Mouse (Mus musculus) lung, embryonic 14.5 days (tissue): ENCODE measurements around the gene Nanos3. TPM values are rescaled to one million over a fixed set of nuclear protein-coding genes. Genes with fewer than 3 reads are reported as not detected.

Experiments used
- ATAC-seq: fragments of 200-750 bp; cut with Nextera tagmentation; 2 replicates; pipeline ENCODE4 v1.8.0; 2017; ENCODE audit warnings: mild to moderate bottlenecking, moderate TSS enrichment, moderate library complexity; ENCODE audit not compliant: insufficient read depth
- DNase-seq: peaks from one replicate; pipeline ENCODE4 v3.0.0-alpha.2; 2015
- H3K27ac ChIP-seq: fragments of 300-500 bp; sonication (generic); 2 replicates; pipeline ENCODE4 v1.5.1; 2014; ENCODE audit warnings: low read depth, mild to moderate bottlenecking, moderate library complexity
- H3K27me3 ChIP-seq: fragments of 300-500 bp; sonication (generic); 2 replicates; pipeline ENCODE4 v1.6.1; 2014; ENCODE audit warnings: low read length, control low read depth; ENCODE audit not compliant: insufficient read depth
- H3K36me3 ChIP-seq: fragments of 300-500 bp; sonication (generic); 2 replicates; pipeline ENCODE4 v1.6.1; 2014; ENCODE audit warnings: control low read depth; ENCODE audit not compliant: insufficient read depth
- H3K4me1 ChIP-seq: fragments of 300-500 bp; sonication (generic); 2 replicates; pipeline ENCODE4 v1.6.1; 2014; ENCODE audit warnings: antibody characterized with exemption, control low read depth; ENCODE audit not compliant: insufficient read depth
- H3K4me2 ChIP-seq: fragments of 300-500 bp; sonication (generic); 2 replicates; pipeline ENCODE4 v1.6.1; 2014; ENCODE audit warnings: mild to moderate bottlenecking
- H3K4me3 ChIP-seq: fragments of 300-500 bp; sonication (generic); 2 replicates; pipeline ENCODE4 v1.5.1; 2014; ENCODE audit warnings: low read depth, low read length
- H3K9ac ChIP-seq: fragments of 300-500 bp; sonication (generic); 2 replicates; pipeline ENCODE4 v1.6.1; 2014
- H3K9me3 ChIP-seq: fragments of 300-500 bp; sonication (generic); 2 replicates; pipeline ENCODE4 v1.6.1; 2016; ENCODE audit warnings: low read depth, low read length, control low read depth
- CTCF ChIP-seq: IDR thresholded peaks from 2 replicates; pipeline ENCODE4 v1.5.1; 2016; ENCODE audit warnings: antibody characterized with exemption, low read depth
- WGBS: fragments of 180-500 bp; shearing (Covaris S2); extraction: QIAGEN DNeasy Blood & Tissue Kit; methylation state at CpG from one replicate; pipeline ENCODE4 v1.1.7; 2014; 5-methylcytosine and 5-hydroxymethylcytosine counted together
- polyA plus RNA-seq: library from polyadenylated mRNA; unstranded; fragments of >200 nt; fragmentation: Nextera tagmentation; extraction: Ambion mirVana; gene quantifications from 2 replicates; pipeline ENCODE4 v1.2.1, GENCODE M21; 2014

The Nanos3 gene
- polyA plus RNA-seq, 1 experiment from 2014 or later = 2.8 TPM

GRCm38 (mm10) chr8:84182833-84183232, 2.2 kb downstream of the Nanos3 start:
- 29% methylated on average over 4 of the region's 4 CpGs for WGBS
- no peak for TF ChIP-seq CTCF
- H3K27me3 ChIP-seq = no peaks in the 10 kb centered on the region

GRCm38 (mm10) chr8:84180530-84181190, 4.4 kb downstream of the Nanos3 start:
- peak; percentile 68 for ATAC-seq
- peaks cover 24% of the 10 kb centered on the region for H3K4me1 ChIP-seq
- no peaks in the 10 kb centered on the region for H3K27me3 ChIP-seq

More at GRCm38 (mm10) chr8:84182833-84183232, 2.2 kb downstream of the Nanos3 start:
- Histone ChIP-seq H3K27ac (peak overlapping the region; percentile 91), H3K4me2 (peak overlapping the region; percentile 94), H3K9ac (peak overlapping the region; percentile 97), H3K9me3 (no peaks in the 10 kb centered on the region), H3K36me3 (peaks cover 10% of the 10 kb centered on the region; the same call in 1 of the 2 replicates), H3K4me1 (peaks cover 24% of the 10 kb centered on the region), H3K4me3 (peak overlapping the region; percentile 82)
- no peak for ATAC-seq
- DNase-seq = no peak

GRCm38 (mm10) chr8:84179946-84180345, 5.1 kb downstream of the Nanos3 start:
- peak overlapping the region; percentile 5; the same call in 1 of the 2 replicates for H3K4me3 ChIP-seq
- WGBS = 15% methylated on average over 4 of the region's 4 CpGs
- H3K9me3 ChIP-seq = no peaks in the 10 kb centered on the region
- DNase-seq = no peak
- H3K27me3 ChIP-seq = no peaks in the 10 kb centered on the region
- peaks cover 24% of the 10 kb centered on the region for H3K4me1 ChIP-seq
- H3K27ac ChIP-seq = peak overlapping the region; percentile 74; the same call in 1 of the 2 replicates
- peak overlapping the region; percentile 59 for H3K4me2 ChIP-seq
- peak overlapping the region; percentile 32 for H3K9ac ChIP-seq
- peaks cover 26% of the 10 kb centered on the region; the same call in 1 of the 2 replicates for H3K36me3 ChIP-seq
- no peak for ATAC-seq
- TF ChIP-seq CTCF = no peak

More at GRCm38 (mm10) chr8:84180530-84181190, 4.4 kb downstream of the Nanos3 start:
- TF ChIP-seq CTCF = peak; percentile 11
- H3K4me3 ChIP-seq = peak overlapping the region; percentile 5; the same call in 1 of the 2 replicates
- H3K9me3 ChIP-seq = no peaks in the 10 kb centered on the region
- H3K9ac ChIP-seq = peak overlapping the region; percentile 32
- peaks cover 19% of the 10 kb centered on the region; the same call in 1 of the 2 replicates for H3K36me3 ChIP-seq
- 1% methylated on average over 16 of the region's 16 CpGs for WGBS
- H3K4me2 ChIP-seq = peak overlapping the region; percentile 59
- peak; percentile 81 for DNase-seq
- peak overlapping the region; percentile 74; the same call in 1 of the 2 replicates for H3K27ac ChIP-seq

- TF ChIP-seq CTCF = no peak
- Histone ChIP-seq H3K27me3 (no peaks in the 10 kb centered on the region), H3K27ac (no peak overlapping the region), H3K4me2 (no peak overlapping the region), H3K36me3 (peaks cover 39% of the 10 kb centered on the region), H3K4me1 (peaks cover 18% of the 10 kb centered on the region), H3K9ac (no peak overlapping the region), H3K9me3 (no peaks in the 10 kb centered on the region), H3K4me3 (no peak overlapping the region)
- WGBS = 85% methylated on average over 8 of the region's 8 CpGs
- no peak for ATAC-seq
- no peak for DNase-seq
Measured at GRCm38 (mm10) chr8:84178592-84178991, 6.4 kb downstream of the Nanos3 start.

- no peak overlapping the region for H3K4me3 ChIP-seq
- H3K9me3 ChIP-seq = no peaks in the 10 kb centered on the region
- no peak for TF ChIP-seq CTCF
- H3K9ac ChIP-seq = no peak overlapping the region
- ATAC-seq (no peak), DNase-seq (no peak)
- H3K4me2 ChIP-seq = no peak overlapping the region
- no peak overlapping the region for H3K27ac ChIP-seq
- H3K4me1 ChIP-seq = peaks cover 11% of the 10 kb centered on the region
- 73% methylated on average over 3 of the region's 3 CpGs for WGBS
- H3K27me3 ChIP-seq = no peaks in the 10 kb centered on the region
- peaks cover 51% of the 10 kb centered on the region for H3K36me3 ChIP-seq
Measured at GRCm38 (mm10) chr8:84177405-84177804, 7.6 kb downstream of the Nanos3 start.

GRCm38 (mm10) chr8:84176560-84176959, 8.5 kb downstream of the Nanos3 start:
- 25% methylated on average over 3 of the region's 3 CpGs for WGBS
- Histone ChIP-seq H3K9me3 (no peaks in the 10 kb centered on the region), H3K4me3 (no peak overlapping the region), H3K9ac (no peak overlapping the region), H3K36me3 (peaks cover 60% of the 10 kb centered on the region), H3K4me1 (peaks cover 9% of the 10 kb centered on the region), H3K4me2 (no peak overlapping the region), H3K27ac (no peak overlapping the region), H3K27me3 (no peaks in the 10 kb centered on the region)
- no peak for TF ChIP-seq CTCF
- DNase-seq (no peak), ATAC-seq (no peak)

GRCm38 (mm10) chr8:84173861-84174260, 11.2 kb downstream of the Nanos3 start:
- DNase-seq (peak; percentile 39), ATAC-seq (no peak)
- 79% methylated on average over 6 of the region's 6 CpGs for WGBS
- H3K4me2 ChIP-seq = no peak overlapping the region
- H3K4me3 ChIP-seq = no peak overlapping the region
- no peak overlapping the region for H3K9ac ChIP-seq
- peak; percentile 46 for TF ChIP-seq CTCF
- H3K27ac ChIP-seq = no peak overlapping the region
- no peaks in the 10 kb centered on the region for H3K27me3 ChIP-seq
- peaks cover 65% of the 10 kb centered on the region for H3K36me3 ChIP-seq
- no peaks in the 10 kb centered on the region for H3K4me1 ChIP-seq
- no peaks in the 10 kb centered on the region for H3K9me3 ChIP-seq
